Mouse (Mus musculus) hindbrain, embryonic 16.5 days (tissue): ENCODE data around the gene Vmn1r40. TPM values are rescaled to one million over a fixed set of nuclear protein-coding genes. Genes with fewer than 3 reads are reported as not detected.
A peak's percentile ranks its signal among the peaks of the same experiment; 100 is the strongest.

Experiments
- ATAC-seq: fragments of 200-750 bp; cut with Nextera tagmentation; 2 replicates; pipeline ENCODE4 v1.8.0; 2017; ENCODE audit warnings: moderate TSS enrichment, moderate library complexity
- H3K27ac ChIP-seq: fragments of 300-500 bp; sonication (generic); 2 replicates; pipeline ENCODE4 v1.5.1; 2014; ENCODE audit warnings: low read depth, mild to moderate bottlenecking, control low read depth, low read length, moderate library complexity
- H3K27me3 ChIP-seq: fragments of 300-500 bp; sonication (generic); replicated peaks from 2 replicates; pipeline ENCODE4 v1.6.1; 2014; ENCODE audit warnings: low read length; ENCODE audit not compliant: control insufficient read depth, insufficient read depth
- H3K36me3 ChIP-seq: fragments of 300-500 bp; sonication (generic); 2 replicates; pipeline ENCODE4 v1.6.1; 2014; ENCODE audit warnings: mild to moderate bottlenecking, low read length, moderate library complexity, mixed read lengths; ENCODE audit not compliant: control insufficient read depth, insufficient read depth
- H3K4me1 ChIP-seq: fragments of 300-500 bp; sonication (generic); 2 replicates; pipeline ENCODE4 v1.6.1; 2014; ENCODE audit warnings: low read depth, low read length; ENCODE audit not compliant: control insufficient read depth, insufficient read depth
- H3K4me2 ChIP-seq: fragments of 300-500 bp; sonication (generic); 2 replicates; pipeline ENCODE4 v1.6.1; 2014; ENCODE audit warnings: mild to moderate bottlenecking, low read length, control low read depth, moderate library complexity
- H3K4me3 ChIP-seq: fragments of 300-500 bp; sonication (generic); 2 replicates; pipeline ENCODE4 v1.5.1; 2014; ENCODE audit warnings: mild to moderate bottlenecking, low read length, control low read depth, moderate library complexity
- H3K9ac ChIP-seq: fragments of 300-500 bp; sonication (generic); 2 replicates; pipeline ENCODE4 v1.6.1; 2014; ENCODE audit warnings: low read depth, mild to moderate bottlenecking, control low read depth, low read length, moderate library complexity
- H3K9me3 ChIP-seq: fragments of 300-500 bp; sonication (generic); 2 replicates; pipeline ENCODE4 v1.6.1; 2014; ENCODE audit warnings: mild to moderate bottlenecking, low read length, moderate library complexity; ENCODE audit not compliant: control insufficient read depth
- WGBS: fragments of 180-500 bp; shearing (Covaris S2); extraction: QIAGEN DNeasy Blood & Tissue Kit; methylation state at CpG from one replicate; pipeline ENCODE4 v1.1.7; 2014; 5-methylcytosine and 5-hydroxymethylcytosine counted together
- polyA plus RNA-seq: library from polyadenylated mRNA; unstranded; fragments of >200 nt; fragmentation: Nextera tagmentation; extraction: Ambion mirVana; gene quantifications from 2 replicates; pipeline ENCODE4 v1.2.1, GENCODE M21; 2015

Vmn1r40 gene
- polyA plus RNA-seq, 1 experiment from 2014 or later: not detected

DNA sequence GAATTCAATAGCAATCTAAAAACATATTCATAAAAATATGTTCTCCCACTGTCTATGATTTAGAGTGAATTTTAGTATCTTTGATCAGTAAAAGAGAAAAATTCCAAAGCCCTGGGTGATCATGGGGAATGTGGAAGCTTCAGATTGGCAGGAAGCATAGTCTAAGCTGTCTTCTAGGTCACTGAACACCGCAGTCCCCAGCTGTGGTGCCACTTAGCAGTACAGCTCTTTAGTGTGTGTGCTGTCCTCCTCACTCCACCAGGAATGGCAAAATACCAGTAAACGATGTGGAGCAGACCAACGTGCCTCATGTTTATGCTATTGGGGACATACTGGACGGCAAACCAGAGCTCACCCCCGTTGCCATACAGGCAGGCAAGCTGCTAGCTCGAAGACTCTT is 37.8 kb upstream of the Vmn1r40 start:
- no peak overlapping the region for H3K4me2 ChIP-seq
- H3K4me3 ChIP-seq: no peak overlapping the region
- no peaks in the 10 kb centered on the region; the same call in 1 of the 2 replicates for H3K4me1 ChIP-seq
- H3K9ac ChIP-seq: no peak overlapping the region
- 84% methylated on average over 6 of the region's 6 CpGs for WGBS
- no peaks in the 10 kb centered on the region for H3K9me3 ChIP-seq
- H3K36me3 ChIP-seq: no peaks in the 10 kb centered on the region
- no peaks in the 10 kb centered on the region for H3K27me3 ChIP-seq
- no peak for ATAC-seq
- H3K27ac ChIP-seq: no peak overlapping the region

GRCm38 (mm10) chr6:89671431-89671830 is 35.9 kb upstream of the Vmn1r40 start:
- H3K4me2 ChIP-seq: no peak overlapping the region
- no peak for ATAC-seq
- H3K27ac ChIP-seq: no peak overlapping the region
- no peaks in the 10 kb centered on the region; the same call in 1 of the 2 replicates for H3K4me1 ChIP-seq
- WGBS: 78% methylated on average over 6 of the region's 6 CpGs
- no peaks in the 10 kb centered on the region for H3K27me3 ChIP-seq
- H3K9ac ChIP-seq: no peak overlapping the region
- peaks cover 5% of the 10 kb centered on the region for H3K36me3 ChIP-seq
- no peaks in the 10 kb centered on the region for H3K9me3 ChIP-seq
- no peak overlapping the region for H3K4me3 ChIP-seq

GRCm38 (mm10) chr6:89672641-89673040 is 34.7 kb upstream of the Vmn1r40 start:
- Histone ChIP-seq H3K4me2 (no peak overlapping the region), H3K9me3 (no peaks in the 10 kb centered on the region), H3K4me3 (no peak overlapping the region), H3K4me1 (no peaks in the 10 kb centered on the region; the same call in 1 of the 2 replicates), H3K9ac (no peak overlapping the region), H3K27me3 (no peaks in the 10 kb centered on the region), H3K27ac (no peak overlapping the region), H3K36me3 (peaks cover 5% of the 10 kb centered on the region)
- peak; percentile 55 for ATAC-seq
- 78% methylated on average over 7 of the region's 7 CpGs for WGBS

DNA sequence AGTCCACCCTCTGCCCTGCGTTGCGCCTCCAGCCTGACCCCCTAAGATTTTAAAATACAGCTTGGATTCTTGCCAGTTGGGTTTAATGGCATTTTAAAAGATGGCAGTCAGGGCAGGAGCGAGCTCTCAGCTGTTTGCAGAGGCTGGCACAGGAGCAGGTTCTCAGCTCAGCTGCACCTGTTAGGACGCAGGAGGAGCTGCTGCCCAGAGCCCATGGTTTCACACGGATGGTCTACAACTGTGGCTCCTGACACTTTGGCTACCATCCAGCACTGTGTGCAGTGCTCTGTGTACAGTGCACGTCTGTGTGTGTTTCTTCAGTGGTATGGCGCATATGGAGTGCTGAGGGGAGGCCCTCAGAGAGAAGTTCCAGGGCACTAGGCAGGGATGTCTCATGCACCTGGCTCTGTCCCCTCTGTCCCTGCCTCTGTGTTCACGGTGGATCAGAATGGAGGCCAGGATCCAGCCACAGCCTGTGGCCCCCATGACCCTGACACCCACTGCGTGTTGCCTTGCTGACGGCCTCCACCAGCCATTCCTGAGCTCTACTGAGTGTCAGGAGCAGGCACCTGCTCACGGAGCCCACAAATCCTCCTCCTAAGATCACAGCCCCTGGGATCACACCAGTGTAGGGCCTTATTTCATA is 34.1 kb upstream of the Vmn1r40 start:
- no peaks in the 10 kb centered on the region for H3K27me3 ChIP-seq
- peaks cover 5% of the 10 kb centered on the region for H3K36me3 ChIP-seq
- ATAC-seq: peak; percentile 81
- no peaks in the 10 kb centered on the region for H3K9me3 ChIP-seq
- no peak overlapping the region for H3K4me3 ChIP-seq
- H3K27ac ChIP-seq: peak overlapping the region; percentile 16; the same call in 1 of the 2 replicates
- H3K4me2 ChIP-seq: no peak overlapping the region
- WGBS: 69% methylated on average over 11 of the region's 11 CpGs
- no peaks in the 10 kb centered on the region; the same call in 1 of the 2 replicates for H3K4me1 ChIP-seq
- no peak overlapping the region for H3K9ac ChIP-seq

GRCm38 (mm10) chr6:89678522-89678921 is 28.8 kb upstream of the Vmn1r40 start:
- H3K4me3 ChIP-seq: no peak overlapping the region
- 79% methylated on average over 4 of the region's 4 CpGs for WGBS

DNA sequence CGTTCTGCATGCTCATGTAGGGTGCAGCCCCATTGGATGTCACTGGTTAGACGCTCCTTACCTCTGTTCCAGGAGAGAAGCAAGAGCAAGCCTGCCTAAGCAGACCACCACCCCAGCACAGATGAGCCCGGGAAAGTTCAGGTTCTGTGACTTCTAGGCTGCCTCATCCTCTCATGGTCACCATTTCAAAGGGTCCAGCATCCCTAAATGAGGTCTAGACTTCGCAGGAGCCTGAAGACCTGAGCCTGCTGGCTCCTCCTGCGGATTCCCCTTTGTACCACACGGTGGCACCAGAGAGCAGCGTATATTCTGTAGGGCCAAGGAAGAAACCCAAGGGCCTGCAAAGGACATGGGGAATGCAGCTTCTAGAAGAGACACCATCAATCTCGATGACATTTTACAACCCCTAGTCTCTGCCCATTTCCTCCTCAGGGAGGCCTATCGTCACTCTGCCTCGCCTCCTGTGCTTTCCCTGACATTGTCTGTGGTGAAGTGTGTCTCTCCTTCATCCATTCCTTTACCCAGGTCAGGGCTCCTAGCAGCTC is 28.0 kb upstream of the Vmn1r40 start:
- Histone ChIP-seq H3K9me3 (no peaks in the 10 kb centered on the region), H3K27me3 (no peaks in the 10 kb centered on the region), H3K9ac (no peak overlapping the region), H3K36me3 (peaks cover 5% of the 10 kb centered on the region), H3K27ac (no peak overlapping the region), H3K4me1 (no peaks in the 10 kb centered on the region), H3K4me3 (no peak overlapping the region), H3K4me2 (no peak overlapping the region)
- ATAC-seq: peak; percentile 63
- WGBS: 18% methylated on average over 10 of the region's 10 CpGs

More at GRCm38 (mm10) chr6:89678522-89678921, 28.8 kb upstream of the Vmn1r40 start:
- Histone ChIP-seq H3K4me1 (no peaks in the 10 kb centered on the region), H3K9me3 (no peaks in the 10 kb centered on the region), H3K4me2 (no peak overlapping the region), H3K27me3 (no peaks in the 10 kb centered on the region), H3K27ac (no peak overlapping the region), H3K9ac (no peak overlapping the region), H3K36me3 (peaks cover 5% of the 10 kb centered on the region)
- no peak for ATAC-seq

DNA sequence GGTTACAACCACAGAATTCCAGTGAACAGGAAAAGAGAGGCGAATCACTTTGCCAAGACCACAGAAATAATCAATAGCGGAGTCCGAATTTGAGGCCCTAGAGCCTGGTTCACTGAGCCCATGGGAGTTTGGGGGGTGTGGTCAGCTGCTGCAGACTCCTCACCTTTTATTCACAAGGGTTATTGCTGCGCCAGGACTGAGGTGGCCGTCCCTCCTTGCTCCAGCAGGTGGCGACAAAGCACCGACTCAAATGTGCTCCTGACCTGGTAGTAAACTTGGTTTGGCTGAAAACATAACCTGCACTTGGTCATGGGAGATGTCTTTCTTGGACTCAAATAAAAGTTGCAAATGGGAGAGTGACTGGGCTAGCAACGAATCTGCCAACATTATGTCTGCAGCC is 27.2 kb upstream of the Vmn1r40 start:
- H3K9me3 ChIP-seq: no peaks in the 10 kb centered on the region
- no peak overlapping the region for H3K4me2 ChIP-seq
- 10% methylated on average over 8 of the region's 8 CpGs for WGBS
- no peak overlapping the region for H3K27ac ChIP-seq
- no peaks in the 10 kb centered on the region for H3K27me3 ChIP-seq
- H3K36me3 ChIP-seq: peaks cover 5% of the 10 kb centered on the region
- H3K4me3 ChIP-seq: no peak overlapping the region
- H3K9ac ChIP-seq: no peak overlapping the region
- H3K4me1 ChIP-seq: no peaks in the 10 kb centered on the region
- ATAC-seq: 0 out of 2 replicates have a peak, but pooled peaks have one; percentile 45

DNA sequence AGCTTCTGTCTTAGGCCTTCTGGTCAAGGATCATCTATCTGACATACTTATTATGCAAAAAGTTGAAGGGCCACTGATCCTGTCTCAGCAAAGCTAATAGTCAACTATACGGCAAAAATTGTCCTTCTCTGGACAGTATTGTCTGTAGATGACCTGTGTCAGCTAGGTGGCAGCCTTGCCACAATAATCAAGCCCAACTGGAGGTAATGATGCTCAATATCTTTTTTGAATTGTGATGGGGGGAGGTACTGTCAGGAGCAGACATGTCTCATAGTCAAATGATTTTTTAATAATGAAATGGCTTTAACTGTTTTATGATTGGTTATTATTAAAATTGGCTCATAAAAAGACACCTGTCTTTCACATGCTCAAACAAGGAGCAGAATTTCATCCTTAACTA is 23.1 kb upstream of the Vmn1r40 start:
- Histone ChIP-seq H3K9me3 (no peaks in the 10 kb centered on the region), H3K4me2 (no peak overlapping the region), H3K27ac (no peak overlapping the region), H3K9ac (no peak overlapping the region), H3K4me3 (no peak overlapping the region), H3K36me3 (no peaks in the 10 kb centered on the region), H3K4me1 (no peaks in the 10 kb centered on the region), H3K27me3 (no peaks in the 10 kb centered on the region)
- WGBS: 53% methylated on average over 1 of the region's 1 CpGs
- ATAC-seq: peak; percentile 67; the same call in 1 of the 2 replicates

DNA sequence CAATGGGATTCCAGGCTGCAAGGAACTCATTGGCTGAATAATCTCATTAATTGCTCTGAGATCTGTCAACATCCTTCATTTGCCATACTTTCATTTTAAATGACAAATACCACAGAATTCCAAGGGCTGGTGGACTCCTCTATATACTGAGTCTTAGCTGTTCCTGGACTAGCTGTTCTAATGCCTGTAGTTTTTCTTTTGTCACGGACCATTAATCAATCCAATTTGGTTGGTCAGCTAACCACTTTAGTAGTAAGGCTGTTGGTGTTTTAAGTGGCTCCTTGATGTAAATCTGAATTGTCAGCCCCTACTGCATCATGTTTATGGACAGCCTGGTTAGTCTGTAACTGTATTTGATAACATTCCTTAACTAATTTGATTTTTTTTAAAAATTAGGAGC is 20.2 kb upstream of the Vmn1r40 start:
- H3K9ac ChIP-seq: no peak overlapping the region
- H3K4me3 ChIP-seq: no peak overlapping the region
- no peak overlapping the region for H3K4me2 ChIP-seq
- no peaks in the 10 kb centered on the region for H3K4me1 ChIP-seq
- no peaks in the 10 kb centered on the region for H3K9me3 ChIP-seq
- no peak overlapping the region for H3K27ac ChIP-seq
- ATAC-seq: no peak
- H3K27me3 ChIP-seq: no peaks in the 10 kb centered on the region
- no peaks in the 10 kb centered on the region for H3K36me3 ChIP-seq
- whole genome bisulfite sequencing: 82% methylated on average over 1 of the region's 1 CpGs
